Mouse (Mus musculus) E14TG2a.4 (cell line): ENCODE data around the gene Spsb3.

ENCODE experiments used
- H3K27me3 ChIP-seq: 2 replicates; pipeline ENCODE4 v1.6.1; 2014; ENCODE audit warnings: low read length, control low read depth; ENCODE audit not compliant: insufficient read depth
- H3K36me3 ChIP-seq: 2 replicates; pipeline ENCODE4 v1.6.1; 2014; ENCODE audit warnings: low read length, control low read depth; ENCODE audit not compliant: insufficient read depth
- H3K4me1 ChIP-seq: replicated peaks from 2 replicates; pipeline ENCODE4 v1.6.1; 2014; ENCODE audit warnings: low read depth, low read length, control low read depth
- H3K4me3 ChIP-seq: replicated peaks from 2 replicates; pipeline ENCODE4 v1.5.1; 2014; ENCODE audit warnings: mild to moderate bottlenecking, low read length
- H3K9me3 ChIP-seq: 2 replicates; pipeline ENCODE4 v1.6.1; 2014; ENCODE audit warnings: low read length, control low read depth
- CTCF ChIP-seq: conservative IDR thresholded peaks from 2 replicates; pipeline ENCODE4 v1.5.1; 2014; ENCODE audit warnings: low read length
- NANOG ChIP-seq: IDR thresholded peaks from 2 replicates; pipeline ENCODE4 v1.6.1; 2014; ENCODE audit warnings: borderline replicate concordance, low read length, mixed read lengths
- POU5F1 ChIP-seq: IDR thresholded peaks from 2 replicates; pipeline ENCODE4 v1.6.1; 2014; ENCODE audit warnings: low read length, borderline replicate concordance

Spsb3 gene

DNA sequence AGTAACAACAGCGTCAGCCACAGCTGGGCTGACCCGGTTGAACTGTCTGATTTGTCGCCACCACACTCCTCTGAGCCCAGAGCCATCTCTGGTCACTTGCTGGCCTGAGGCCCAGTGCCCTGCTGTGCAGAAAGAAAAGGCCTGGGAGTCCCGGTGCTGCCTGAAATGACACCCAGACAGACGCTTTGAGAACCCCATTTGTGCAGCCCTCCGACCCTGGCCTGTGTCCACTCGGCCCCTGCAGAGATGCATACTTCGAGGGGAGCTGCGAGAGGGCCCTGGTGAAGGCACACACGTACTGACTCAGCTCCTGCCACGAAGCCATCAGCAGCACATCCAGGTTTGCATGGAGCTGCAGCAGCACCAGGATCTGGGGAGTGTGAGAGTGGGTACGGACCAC lies 6.3 kb downstream of the Spsb3 start:
- H3K9me3 ChIP-seq: no peaks in the 10 kb centered on the region
- no peaks in the 10 kb centered on the region for H3K27me3 ChIP-seq
- H3K4me1 ChIP-seq: peaks cover 77% of the 10 kb centered on the region
- H3K36me3 ChIP-seq: peaks cover 73% of the 10 kb centered on the region
- H3K4me3 ChIP-seq: no peak overlapping the region
- TF ChIP-seq POU5F1: no peak
- no peak for TF ChIP-seq CTCF
- no peak for TF ChIP-seq NANOG

DNA sequence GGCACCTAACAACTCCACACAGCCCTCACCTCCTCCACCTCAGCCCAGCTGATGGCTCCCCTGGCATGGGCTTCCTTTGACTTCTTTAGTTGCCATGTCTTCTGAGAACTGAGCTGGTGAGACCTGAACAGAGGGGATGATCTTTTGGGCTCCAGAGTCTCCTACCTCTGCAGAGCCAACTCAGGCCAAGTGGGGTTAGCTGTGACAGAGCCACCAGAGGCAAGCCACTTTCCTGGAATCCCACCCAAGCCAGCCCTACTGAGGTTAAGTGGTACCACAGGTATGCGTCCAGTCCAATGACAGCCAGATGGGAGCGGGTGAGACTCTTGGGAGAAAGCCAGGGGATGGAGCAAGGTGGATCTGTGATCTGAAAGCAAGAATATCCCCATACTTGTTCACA lies 6.8 kb downstream of the Spsb3 start:
- H3K9me3 ChIP-seq: no peaks in the 10 kb centered on the region
- peak overlapping the region; percentile 94; the same call in 1 of the 2 replicates for H3K4me3 ChIP-seq
- H3K27me3 ChIP-seq: no peaks in the 10 kb centered on the region
- peaks cover 78% of the 10 kb centered on the region for H3K36me3 ChIP-seq
- H3K4me1 ChIP-seq: peaks cover 77% of the 10 kb centered on the region
- TF ChIP-seq POU5F1 (no peak), NANOG (no peak), CTCF (no peak)

DNA sequence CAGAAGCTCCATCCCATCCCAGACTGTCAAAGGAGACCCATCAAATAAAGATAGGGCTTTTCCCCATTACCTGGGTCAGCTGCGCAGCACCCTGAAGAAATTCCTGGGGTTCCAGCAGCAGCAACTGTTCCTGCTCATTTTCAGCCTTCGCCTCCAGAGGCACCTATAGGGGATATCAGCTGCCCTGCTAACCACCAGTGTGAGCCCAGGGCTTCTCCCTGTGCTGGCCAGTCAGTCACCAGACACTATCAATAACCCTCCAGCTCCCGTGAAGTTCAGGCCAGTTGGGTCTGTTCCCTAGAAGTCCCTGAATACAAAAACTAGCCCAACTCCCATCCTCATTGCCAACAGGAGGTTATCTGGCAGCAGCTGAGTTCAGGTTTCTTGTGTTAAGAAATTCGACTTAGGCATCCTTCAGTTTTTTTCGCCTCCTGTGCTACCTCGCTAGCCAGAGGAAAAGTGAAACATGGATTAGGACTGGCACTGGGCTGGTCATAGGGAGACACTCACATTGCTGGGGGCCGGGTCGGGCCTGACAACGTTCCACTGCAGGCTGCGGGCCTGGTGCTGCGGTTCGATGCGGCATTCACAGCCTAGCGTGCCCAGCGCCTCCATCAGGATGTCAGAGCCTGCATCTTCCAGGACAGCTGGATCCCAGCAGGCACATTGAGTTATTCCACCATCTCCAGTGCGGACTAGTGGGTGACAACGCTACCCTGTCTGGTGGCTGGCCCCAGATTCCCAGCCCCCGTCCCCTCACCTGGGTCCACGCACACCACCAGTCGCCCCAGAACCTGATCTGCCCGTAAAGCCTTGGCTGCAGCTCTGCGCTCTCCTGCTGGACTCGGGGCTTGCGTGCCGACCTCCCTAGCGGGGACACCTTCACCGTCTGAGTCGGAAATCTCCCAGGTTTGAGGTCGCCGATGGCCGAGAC lies 7.9 kb downstream of the Spsb3 start:
- peaks cover 80% of the 10 kb centered on the region for H3K4me1 ChIP-seq
- no peaks in the 10 kb centered on the region for H3K27me3 ChIP-seq
- no peak for TF ChIP-seq NANOG
- TF ChIP-seq CTCF: no peak
- TF ChIP-seq POU5F1: no peak
- peak overlapping the region; percentile 94 for H3K4me3 ChIP-seq
- H3K36me3 ChIP-seq: peaks cover 82% of the 10 kb centered on the region
- H3K9me3 ChIP-seq: no peaks in the 10 kb centered on the region

DNA sequence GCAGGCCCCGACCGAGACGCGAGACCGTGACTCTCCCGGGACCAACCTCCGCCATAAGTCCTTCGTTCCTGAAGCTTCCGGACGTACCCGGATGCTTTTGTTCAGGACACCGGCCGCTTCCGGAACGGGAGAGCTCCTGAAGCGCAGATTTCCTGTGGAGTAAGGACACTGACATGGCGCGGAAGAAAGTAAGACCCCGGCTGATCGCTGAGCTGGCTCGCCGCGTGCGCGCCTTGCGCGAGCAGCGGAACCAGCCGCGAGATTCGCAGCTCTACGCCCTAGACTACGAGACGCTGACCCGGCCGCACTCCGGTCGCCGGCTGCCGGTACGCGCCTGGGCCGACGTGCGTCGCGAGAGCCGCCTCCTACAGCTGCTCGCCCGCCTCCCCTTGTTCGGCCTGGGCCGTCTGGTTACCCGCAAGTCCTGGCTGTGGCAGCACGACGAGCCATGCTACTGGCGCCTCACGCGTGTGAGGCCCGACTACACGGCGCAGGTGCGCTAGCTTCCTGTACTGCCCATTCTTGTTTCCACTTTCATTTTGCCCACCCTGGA lies 8.6 kb downstream of the Spsb3 start, which contains the start of the genes Eme2 and Mrps34:
TSS of gene Eme2 (minus strand) at position 93 of the 553 bp plus-strand sequence.
TSS of gene Mrps34 (plus strand) at position 122 of the 553 bp plus-strand sequence.
- TF ChIP-seq POU5F1 (no peak), NANOG (no peak), CTCF (no peak)
- H3K9me3 ChIP-seq: no peaks in the 10 kb centered on the region
- H3K36me3 ChIP-seq: peaks cover 82% of the 10 kb centered on the region

DNA sequence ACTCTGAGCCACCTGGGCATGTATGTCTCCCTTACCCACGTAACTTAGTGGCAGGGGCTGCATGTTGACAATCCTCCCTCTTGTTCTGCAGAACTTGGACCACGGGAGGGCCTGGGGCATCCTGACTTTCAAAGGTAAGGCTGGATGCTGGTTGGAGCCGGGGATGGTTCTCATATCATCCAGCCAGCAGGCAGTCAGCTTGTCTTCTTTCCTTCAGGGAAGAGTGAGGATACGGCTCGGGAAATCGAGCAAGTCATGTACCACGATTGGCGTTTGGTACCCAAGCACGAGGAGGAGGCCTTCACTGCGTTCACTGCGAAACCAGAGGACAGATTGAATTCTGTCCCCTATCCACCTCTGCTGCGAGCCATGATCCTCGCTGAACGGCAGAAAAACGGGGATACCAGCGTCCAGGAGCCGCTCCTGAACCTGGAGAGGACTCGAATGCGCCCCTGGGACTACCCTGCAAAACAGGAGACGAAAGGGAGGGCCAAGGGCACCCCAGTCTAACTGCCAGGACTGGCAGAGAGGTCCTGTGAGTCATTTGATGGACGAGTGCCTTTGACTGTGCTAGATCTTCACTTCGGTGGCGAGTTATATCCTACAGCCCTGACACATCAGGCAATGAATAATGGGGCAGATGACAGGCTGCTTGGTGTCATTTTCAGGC lies 9.3 kb downstream of the Spsb3 start:
- Histone ChIP-seq H3K4me1 (peaks cover 68% of the 10 kb centered on the region), H3K27me3 (no peaks in the 10 kb centered on the region), H3K9me3 (no peaks in the 10 kb centered on the region), H3K4me3 (peak overlapping the region; percentile 94), H3K36me3 (peaks cover 82% of the 10 kb centered on the region)
- TF ChIP-seq POU5F1: no peak
- no peak for TF ChIP-seq NANOG
- TF ChIP-seq CTCF: no peak

More for the DNA sequence above, 8.6 kb downstream of the Spsb3 start, which contains the start of the genes Eme2 and Mrps34:
- H3K4me3 ChIP-seq: peak within 1 kb of the TSS; percentile 94
- H3K27me3 ChIP-seq: no peaks in the 10 kb centered on the region
- peaks cover 74% of the 10 kb centered on the region for H3K4me1 ChIP-seq

DNA sequence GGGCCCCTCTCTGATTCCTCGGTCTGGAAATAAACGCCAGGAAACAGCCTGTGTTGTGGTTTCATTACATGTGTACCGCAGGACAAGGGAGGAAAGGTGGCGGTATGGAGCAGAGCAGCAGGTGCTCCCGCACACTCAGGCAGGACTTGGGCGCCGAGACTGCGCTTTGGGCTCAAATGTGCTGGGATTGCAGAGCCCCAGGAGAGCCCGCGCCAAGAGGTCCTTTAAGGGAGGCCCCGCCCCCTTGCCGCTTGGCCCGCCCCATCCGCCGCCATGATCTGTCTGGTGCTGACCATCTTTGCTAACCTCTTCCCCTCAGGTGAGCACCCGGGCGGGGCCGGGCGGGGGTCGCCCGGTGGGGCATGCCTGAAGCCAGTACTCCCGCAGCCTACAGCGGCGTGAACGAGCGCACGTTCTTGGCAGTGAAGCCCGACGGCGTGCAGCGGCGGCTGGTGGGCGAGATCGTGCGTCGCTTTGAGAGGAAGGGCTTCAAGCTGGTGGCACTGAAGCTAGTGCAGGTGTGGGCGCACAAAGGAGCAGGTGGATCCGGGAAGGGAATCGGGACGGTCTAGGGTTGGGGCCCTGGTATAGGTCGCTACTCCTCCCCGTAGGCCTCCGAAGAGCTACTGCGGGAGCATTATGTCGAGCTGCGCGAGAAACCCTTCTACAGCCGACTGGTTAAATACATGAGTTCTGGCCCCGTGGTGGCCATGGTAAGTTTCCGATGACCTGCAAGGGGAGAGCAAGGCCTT lies 10.0 kb downstream of the Spsb3 start, which contains the start of gene Nme3:
TSS of gene Nme3 (plus strand) at position 260 of the 752 bp plus-strand sequence.
- peak within 1 kb of the TSS; percentile 94 for H3K4me3 ChIP-seq
- no peaks in the 10 kb centered on the region for H3K27me3 ChIP-seq
- TF ChIP-seq POU5F1 (no peak), CTCF (no peak), NANOG (no peak)
- peaks cover 61% of the 10 kb centered on the region for H3K4me1 ChIP-seq
- H3K36me3 ChIP-seq: peaks cover 82% of the 10 kb centered on the region
- no peaks in the 10 kb centered on the region for H3K9me3 ChIP-seq

DNA sequence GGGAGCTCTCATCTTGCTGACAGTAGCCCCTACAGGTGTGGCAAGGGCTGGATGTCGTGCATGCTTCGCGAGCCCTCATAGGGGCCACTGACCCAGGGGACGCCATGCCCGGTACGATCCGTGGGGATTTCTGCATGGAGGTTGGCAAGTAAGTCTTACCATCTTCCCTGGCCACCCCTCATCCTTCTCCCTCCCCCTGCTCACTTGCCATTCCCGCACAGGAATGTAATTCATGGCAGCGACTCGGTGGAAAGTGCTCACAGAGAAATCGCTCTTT lies 10.5 kb downstream of the Spsb3 start:
- Histone ChIP-seq H3K27me3 (no peaks in the 10 kb centered on the region), H3K36me3 (peaks cover 82% of the 10 kb centered on the region), H3K9me3 (no peaks in the 10 kb centered on the region), H3K4me3 (peak overlapping the region; percentile 94), H3K4me1 (peaks cover 60% of the 10 kb centered on the region)
- TF ChIP-seq CTCF: no peak

DNA sequence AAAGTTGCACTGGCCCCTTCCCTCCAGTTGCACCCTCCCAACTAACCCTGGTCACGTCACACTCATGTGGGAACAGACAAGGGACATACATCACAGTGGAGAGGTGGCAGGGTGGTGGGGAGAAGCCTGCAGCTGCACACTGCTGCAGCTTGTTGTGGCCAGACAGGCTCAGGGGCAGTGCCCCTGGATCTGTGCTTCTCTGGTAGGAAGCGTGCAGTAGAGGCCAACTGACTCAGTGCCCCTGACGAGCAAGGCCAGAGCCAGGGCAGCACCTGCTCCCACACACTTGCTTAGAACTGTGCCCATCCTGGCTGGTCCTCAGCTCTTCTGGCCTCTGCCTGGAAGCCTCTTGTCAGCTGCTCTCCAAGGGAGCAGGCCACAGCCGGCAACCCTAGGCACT lies 11.2 kb downstream of the Spsb3 start:
- peaks cover 82% of the 10 kb centered on the region for H3K36me3 ChIP-seq
- no peaks in the 10 kb centered on the region for H3K9me3 ChIP-seq
- H3K27me3 ChIP-seq: no peaks in the 10 kb centered on the region
- H3K4me1 ChIP-seq: peaks cover 57% of the 10 kb centered on the region
- TF ChIP-seq NANOG (no peak), CTCF (no peak), POU5F1 (no peak)
- peak overlapping the region; percentile 94 for H3K4me3 ChIP-seq
